Mouse (Mus musculus) intestine, postnatal 0 days (tissue): ENCODE results near the gene Gtf2e1. TPM values are rescaled to one million over a fixed set of nuclear protein-coding genes. Genes with fewer than 3 reads are reported as not detected.

ENCODE experiments used
- ATAC-seq: fragments of 200-750 bp; cut with Nextera tagmentation; 2 replicates; pipeline ENCODE4 v1.8.0; 2017; ENCODE audit warnings: mild to moderate bottlenecking, moderate TSS enrichment, moderate library complexity
- H3K27ac ChIP-seq: fragments of 300-500 bp; sonication (generic); 2 replicates; pipeline ENCODE4 v1.5.1; 2014; ENCODE audit warnings: mild to moderate bottlenecking, low read depth, low read length, moderate library complexity
- H3K27me3 ChIP-seq: fragments of 300-500 bp; sonication (generic); replicated peaks from 2 replicates; pipeline ENCODE4 v1.6.1; 2014; ENCODE audit warnings: low read length, mixed read lengths; ENCODE audit not compliant: control insufficient read depth, insufficient read depth
- H3K36me3 ChIP-seq: fragments of 300-500 bp; sonication (generic); 2 replicates; pipeline ENCODE4 v1.6.1; 2014; ENCODE audit warnings: mild to moderate bottlenecking, moderate library complexity; ENCODE audit not compliant: control insufficient read depth, insufficient read depth
- H3K4me1 ChIP-seq: fragments of 300-500 bp; sonication (generic); replicated peaks from 2 replicates; pipeline ENCODE4 v1.6.1; 2014; ENCODE audit warnings: antibody characterized with exemption, low read length, mixed read lengths; ENCODE audit not compliant: control insufficient read depth, insufficient read depth
- H3K4me2 ChIP-seq: fragments of 300-500 bp; sonication (generic); replicated peaks from 2 replicates; pipeline ENCODE4 v1.6.1; 2014; ENCODE audit warnings: low read depth, mild to moderate bottlenecking, moderate library complexity
- H3K4me3 ChIP-seq: fragments of 300-500 bp; sonication (generic); 2 replicates; pipeline ENCODE4 v1.5.1; 2014; ENCODE audit warnings: low read depth, low read length
- H3K9ac ChIP-seq: fragments of 300-500 bp; sonication (generic); 2 replicates; pipeline ENCODE4 v1.6.1; 2014; ENCODE audit warnings: mild to moderate bottlenecking, low read depth, low read length
- H3K9me3 ChIP-seq: fragments of 300-500 bp; sonication (generic); 2 replicates; pipeline ENCODE4 v1.6.1; 2016; ENCODE audit warnings: mixed run types; ENCODE audit not compliant: control insufficient read depth
- CTCF ChIP-seq: sonication (generic); IDR thresholded peaks from 2 replicates; pipeline ENCODE4 v1.5.1; 2016; ENCODE audit warnings: low read depth, mild to moderate bottlenecking, control low read depth, antibody characterized with exemption, moderate library complexity
- WGBS: fragments of 180-500 bp; shearing (Covaris S2); extraction: QIAGEN DNeasy Blood & Tissue Kit; methylation state at CpG from one replicate; pipeline ENCODE4 v1.1.7; 2014; 5-methylcytosine and 5-hydroxymethylcytosine counted together
- polyA plus RNA-seq: library from polyadenylated mRNA; unstranded; fragments of >200 nt; fragmentation: Nextera tagmentation; extraction: Ambion mirVana; gene quantifications from 2 replicates; pipeline ENCODE4 v1.2.1, GENCODE M21; 2015

Gene Gtf2e1
- polyA plus RNA-seq, 1 experiment from 2014 or later: 9.7 TPM

DNA sequence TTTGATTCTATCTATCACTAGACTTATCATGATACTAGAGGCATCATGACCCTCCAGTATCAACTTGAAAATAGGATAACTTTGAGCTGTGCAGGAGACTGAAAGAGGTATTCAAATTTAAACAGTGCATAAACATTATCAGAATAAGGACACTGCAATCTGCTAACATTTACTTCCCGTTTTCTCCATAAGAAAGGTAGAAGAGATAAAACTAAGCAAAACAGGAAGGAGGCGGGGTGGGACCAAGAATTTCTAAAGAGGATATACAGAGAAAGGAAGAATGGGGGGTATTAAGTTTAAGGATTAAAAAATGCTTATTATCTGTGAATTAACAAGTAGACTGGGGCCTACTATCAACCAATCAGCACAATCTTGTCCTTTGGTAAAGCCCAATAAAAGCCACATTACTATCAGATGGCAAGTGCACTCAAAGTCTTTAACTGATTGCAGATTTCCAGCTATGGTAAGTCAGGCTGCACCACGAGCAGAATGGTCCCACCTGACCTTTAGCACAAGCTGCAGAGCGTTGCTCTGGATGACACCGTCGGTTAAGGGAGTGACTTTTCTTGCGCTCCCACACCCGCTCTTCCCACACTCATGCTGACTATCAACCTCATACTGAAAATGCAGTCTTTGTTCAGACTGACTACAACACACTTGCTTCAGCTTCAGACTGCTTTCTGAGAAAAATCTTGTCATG lies 6.1 kb downstream of the Gtf2e1 start:
- peak; percentile 59; the same call in 1 of the 2 replicates for ATAC-seq
- no peak for TF ChIP-seq CTCF
- no peaks in the 10 kb centered on the region for H3K9me3 ChIP-seq

DNA sequence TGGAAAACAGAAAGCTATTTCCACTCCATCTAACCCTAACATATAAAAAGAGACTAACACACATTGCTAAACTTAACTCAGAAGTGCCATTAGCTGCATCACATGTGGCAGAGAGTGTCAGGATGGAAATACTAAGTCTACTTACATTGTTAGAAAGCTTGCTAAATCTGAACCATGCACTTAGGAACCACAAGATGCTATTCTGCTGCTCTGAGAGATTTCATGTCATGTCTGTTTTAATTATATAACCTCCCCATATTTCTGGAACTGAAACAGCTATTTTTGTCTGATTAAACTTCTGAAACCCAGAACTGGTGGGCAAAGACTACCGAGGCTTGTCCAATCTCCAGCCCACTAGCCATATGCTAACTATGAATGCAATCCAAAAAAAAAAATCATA lies 7.5 kb downstream of the Gtf2e1 start:
- no peak overlapping the region for H3K27ac ChIP-seq

More for the DNA sequence above, 6.1 kb downstream of the Gtf2e1 start:
- Histone ChIP-seq H3K27me3 (no peaks in the 10 kb centered on the region), H3K9ac (no peak overlapping the region), H3K27ac (peak overlapping the region; percentile 57), H3K36me3 (peaks cover 15% of the 10 kb centered on the region), H3K4me3 (no peak overlapping the region), H3K4me1 (no peaks in the 10 kb centered on the region), H3K4me2 (peak overlapping the region; percentile 30)
- WGBS: 55% methylated on average over 8 of the region's 8 CpGs

DNA sequence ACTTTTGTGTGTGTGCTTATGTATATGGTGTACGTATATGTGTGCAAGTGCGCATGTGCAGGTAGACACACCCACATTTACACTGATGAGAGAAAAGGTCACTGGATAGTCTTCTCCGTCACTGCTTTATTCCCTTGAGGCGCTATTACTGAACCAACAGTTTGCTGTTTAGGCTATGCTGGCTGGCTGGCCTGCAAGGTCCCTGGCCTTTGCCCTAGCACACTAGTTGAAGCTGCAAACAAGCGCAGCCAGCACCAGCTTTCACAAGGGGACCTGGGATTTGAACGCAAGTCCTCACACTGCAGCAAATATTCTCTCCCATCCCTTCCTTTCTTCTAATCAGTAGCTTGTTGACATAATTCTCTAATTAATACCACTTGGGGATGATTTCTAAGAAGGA lies 9.4 kb downstream of the Gtf2e1 start:
- H3K36me3 ChIP-seq: peaks cover 7% of the 10 kb centered on the region
- TF ChIP-seq CTCF: no peak
- WGBS: 67% methylated on average over 6 of the region's 6 CpGs

More for the DNA sequence above, 7.5 kb downstream of the Gtf2e1 start:
- H3K4me2 ChIP-seq: no peak overlapping the region
- no peaks in the 10 kb centered on the region for H3K27me3 ChIP-seq
- WGBS: 93% methylated on average over 1 of the region's 1 CpGs
- H3K36me3 ChIP-seq: peaks cover 15% of the 10 kb centered on the region
- H3K4me1 ChIP-seq: no peaks in the 10 kb centered on the region
- no peak for ATAC-seq
- H3K9me3 ChIP-seq: no peaks in the 10 kb centered on the region
- no peak overlapping the region for H3K4me3 ChIP-seq
- no peak for TF ChIP-seq CTCF
- H3K9ac ChIP-seq: no peak overlapping the region

DNA sequence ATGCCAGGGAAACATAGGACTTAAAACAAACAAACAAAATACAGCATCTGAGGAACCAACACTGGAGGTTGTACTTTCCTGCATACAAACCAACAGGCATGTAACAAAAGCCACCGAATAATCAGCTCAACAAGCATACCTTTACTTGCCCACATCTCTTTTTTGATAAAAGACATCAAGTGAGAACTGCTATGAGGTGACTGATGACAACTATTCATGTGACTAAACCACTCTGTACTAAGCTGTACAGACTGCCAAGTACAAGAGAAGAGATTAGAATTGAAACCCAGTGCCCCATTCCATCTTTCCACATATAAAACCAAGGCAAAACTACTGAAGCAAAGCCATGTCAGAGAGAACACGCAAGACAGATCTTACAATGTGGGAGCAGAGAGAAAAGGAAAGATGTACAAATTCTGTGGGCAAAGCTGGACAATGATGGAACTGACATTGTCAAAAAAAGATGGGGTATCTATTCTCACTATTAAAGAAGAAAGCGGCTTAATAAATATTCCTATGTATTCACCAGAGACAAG lies 12.8 kb downstream of the Gtf2e1 start:
- WGBS: 92% methylated on average over 3 of the region's 3 CpGs
- Histone ChIP-seq H3K36me3 (peaks cover 16% of the 10 kb centered on the region), H3K4me2 (no peak overlapping the region), H3K9ac (no peak overlapping the region), H3K27me3 (no peaks in the 10 kb centered on the region), H3K4me1 (no peaks in the 10 kb centered on the region), H3K9me3 (no peaks in the 10 kb centered on the region), H3K27ac (no peak overlapping the region), H3K4me3 (no peak overlapping the region)
- no peak for ATAC-seq
- TF ChIP-seq CTCF: no peak

More for the DNA sequence above, 9.4 kb downstream of the Gtf2e1 start:
- H3K27ac ChIP-seq: no peak overlapping the region
- H3K4me3 ChIP-seq: no peak overlapping the region
- H3K4me2 ChIP-seq: no peak overlapping the region
- H3K9me3 ChIP-seq: no peaks in the 10 kb centered on the region
- no peaks in the 10 kb centered on the region for H3K27me3 ChIP-seq
- H3K9ac ChIP-seq: no peak overlapping the region
- H3K4me1 ChIP-seq: no peaks in the 10 kb centered on the region
- ATAC-seq: peak; percentile 47

DNA sequence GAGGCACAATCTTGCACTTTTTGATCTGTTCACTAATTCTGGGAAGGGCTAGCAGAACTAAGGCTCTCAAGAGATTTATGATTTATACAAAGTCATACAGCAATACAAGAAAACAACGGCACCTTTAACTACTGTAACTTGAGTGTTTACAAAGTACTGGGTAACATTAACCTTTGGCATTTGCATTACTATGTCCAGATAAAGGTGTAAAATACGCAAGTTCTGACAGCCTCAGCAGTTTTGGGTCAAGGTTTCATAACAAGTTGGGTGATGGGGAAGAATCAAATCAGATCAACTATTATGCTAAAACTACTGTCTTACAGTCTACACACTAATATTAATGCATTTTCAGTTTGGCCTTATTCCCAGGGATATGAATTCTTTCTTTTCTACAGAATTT lies 14.5 kb downstream of the Gtf2e1 start:
- no peak for TF ChIP-seq CTCF
- Histone ChIP-seq H3K9me3 (no peaks in the 10 kb centered on the region), H3K36me3 (peaks cover 27% of the 10 kb centered on the region), H3K27me3 (no peaks in the 10 kb centered on the region), H3K4me2 (no peak overlapping the region), H3K4me1 (no peaks in the 10 kb centered on the region), H3K4me3 (no peak overlapping the region), H3K27ac (0 out of 2 replicates have a peak overlapping the region, but pooled peaks have one; percentile 21), H3K9ac (no peak overlapping the region)
- no peak for ATAC-seq
- 52% methylated on average over 2 of the region's 2 CpGs for WGBS

DNA sequence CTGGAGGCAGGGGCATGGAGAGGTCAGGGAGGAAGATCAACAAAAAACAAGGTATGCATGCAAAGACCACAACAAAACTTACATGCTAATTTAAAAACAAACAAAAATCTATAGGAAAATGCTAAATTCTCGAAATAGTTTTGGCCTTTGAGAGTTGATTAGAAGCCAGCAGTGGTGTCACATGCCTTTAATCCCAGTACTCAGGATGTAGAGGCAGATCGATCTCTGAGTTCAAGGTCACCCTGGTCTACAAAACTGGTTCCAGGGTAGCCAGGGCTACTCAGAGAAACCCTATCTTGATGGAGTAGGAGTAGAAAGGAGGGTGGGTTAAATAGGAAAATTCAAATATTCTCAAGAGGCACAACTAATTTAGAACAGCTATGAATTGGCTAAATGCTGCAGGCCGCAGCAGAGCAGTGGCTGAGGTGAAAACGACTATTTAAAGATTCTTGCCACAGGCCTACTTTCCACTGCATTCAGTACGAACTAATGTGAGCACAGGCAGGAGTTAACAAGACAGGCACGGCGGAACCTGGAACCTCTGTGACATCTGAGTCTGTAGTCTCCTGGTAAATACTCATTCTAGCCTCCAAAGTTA lies 17.4 kb downstream of the Gtf2e1 start:
- Histone ChIP-seq H3K4me3 (no peak overlapping the region), H3K27me3 (no peaks in the 10 kb centered on the region), H3K4me2 (no peak overlapping the region), H3K36me3 (peaks cover 34% of the 10 kb centered on the region), H3K9me3 (no peaks in the 10 kb centered on the region), H3K27ac (0 out of 2 replicates have a peak overlapping the region, but pooled peaks have one; percentile 1), H3K9ac (no peak overlapping the region), H3K4me1 (no peaks in the 10 kb centered on the region)
- 97% methylated on average over 7 of the region's 7 CpGs for WGBS
- TF ChIP-seq CTCF: no peak
- no peak for ATAC-seq
